ENCODE assay signal across 9 mouse cellular contexts in genomic region chr10:25449312-25450020, GRCm38 (mm10).
DNase-seq lines count a peak whose midpoint lies in the region; ATAC-seq and TF ChIP-seq lines count a peak whose summit lies in the region.
"Had no signal": no experiment of that assay in that cellular context is flagged by ENCODE, and none has a peak within 500 bp of the region (broad histone marks: within the 10 kb centered on the region; RNA-seq: fewer than 3 reads in every experiment).

No protein-coding gene starts in this region.

- no peak overlapping the region for H3K4me3 ChIP-seq in intestine, postnatal 0 days (ENCODE audit: low read depth, low read length)
- H3K4me3 ChIP-seq in intestine, embryonic 15.5 days (replicated peaks), result no peak overlapping the region
- H3K4me3 ChIP-seq in embryonic facial prominence, embryonic 14.5 days (ENCODE audit: low read depth, low read length), result no peak overlapping the region
- H3K4me3 ChIP-seq in kidney, embryonic 16.5 days (ENCODE audit: low read length), result no peak overlapping the region

- H3K27me3 ChIP-seq in intestine, postnatal 0 days (replicated peaks; ENCODE audit: control insufficient read depth, insufficient read depth, low read length), result no peaks in the 10 kb centered on the region
- no peaks in the 10 kb centered on the region for H3K27me3 ChIP-seq in intestine, embryonic 15.5 days (replicated peaks)
- no peaks in the 10 kb centered on the region for H3K27me3 ChIP-seq in embryonic facial prominence, embryonic 14.5 days (replicated peaks; ENCODE audit: control insufficient read depth, insufficient read depth, low read length)
- H3K27me3 ChIP-seq in kidney, embryonic 16.5 days (ENCODE audit: insufficient read depth, low read length), result no peaks in the 10 kb centered on the region

- H3K27ac ChIP-seq in intestine, postnatal 0 days (ENCODE audit: low read depth, low read length), result no peak overlapping the region
- H3K27ac ChIP-seq in intestine, embryonic 15.5 days, result no peak overlapping the region
- H3K27ac ChIP-seq in embryonic facial prominence, embryonic 14.5 days (replicated peaks; ENCODE audit: low read depth, low read length), result peak overlapping the region; percentile 41; the same call in 1 of the 2 replicates
- H3K27ac ChIP-seq in kidney, embryonic 16.5 days (ENCODE audit: low read length), result peak overlapping the region; percentile 77

- no peak for ATAC-seq in intestine, postnatal 0 days
- ATAC-seq in intestine, embryonic 15.5 days, result no peak
- no peak for ATAC-seq in embryonic facial prominence, embryonic 14.5 days (ENCODE audit: low read depth)
- peak; percentile 74 for ATAC-seq in kidney, embryonic 16.5 days (ENCODE audit: low FRiP score, low TSS enrichment)

- no peak overlapping the region for H3K4me2 ChIP-seq in intestine, postnatal 0 days (replicated peaks; ENCODE audit: low read depth)
- H3K4me2 ChIP-seq in intestine, embryonic 15.5 days (replicated peaks), result no peak overlapping the region
- H3K4me2 ChIP-seq in embryonic facial prominence, embryonic 14.5 days (ENCODE audit: low read depth, low read length), result 0 out of 2 replicates have a peak overlapping the region, but pooled peaks have one; percentile 4
- H3K4me2 ChIP-seq in kidney, embryonic 16.5 days (replicated peaks; ENCODE audit: low read depth, low read length), result peak overlapping the region; percentile 0; the same call in 1 of the 2 replicates

- peaks cover 3% of the 10 kb centered on the region; the same call in 1 of the 2 replicates for H3K36me3 ChIP-seq in intestine, postnatal 0 days (ENCODE audit: control insufficient read depth, insufficient read depth)
- no peaks in the 10 kb centered on the region for H3K36me3 ChIP-seq in intestine, embryonic 15.5 days
- peaks cover 12% of the 10 kb centered on the region for H3K36me3 ChIP-seq in embryonic facial prominence, embryonic 14.5 days (ENCODE audit: control insufficient read depth, insufficient read depth, low read length)
- H3K36me3 ChIP-seq in kidney, embryonic 16.5 days (ENCODE audit: insufficient read depth, low read length), result peaks cover 6% of the 10 kb centered on the region; the same call in 1 of the 2 replicates
- H3K36me3 ChIP-seq: G1E had no signal

- WGBS in intestine, postnatal 0 days, result 48% methylated on average over 11 of the region's 11 CpGs
- 34% methylated on average over 11 of the region's 11 CpGs for WGBS in intestine, embryonic 15.5 days
- 33% methylated on average over 11 of the region's 11 CpGs for WGBS in embryonic facial prominence, embryonic 14.5 days
- whole genome bisulfite sequencing in kidney, embryonic 16.5 days, result 26% methylated on average over 11 of the region's 11 CpGs

- no peaks in the 10 kb centered on the region for H3K4me1 ChIP-seq in intestine, postnatal 0 days (replicated peaks; ENCODE audit: control insufficient read depth, insufficient read depth, low read length)
- H3K4me1 ChIP-seq in intestine, embryonic 15.5 days (replicated peaks), result no peaks in the 10 kb centered on the region
- H3K4me1 ChIP-seq in embryonic facial prominence, embryonic 14.5 days (ENCODE audit: control insufficient read depth, insufficient read depth, low read length), result 0 out of 2 replicates have a peak, but pooled peaks cover 5% of the 10 kb centered on the region
- H3K4me1 ChIP-seq in kidney, embryonic 16.5 days (ENCODE audit: insufficient read depth, low read length), result peaks cover 26% of the 10 kb centered on the region

- H3K9me3 ChIP-seq in intestine, postnatal 0 days (ENCODE audit: control insufficient read depth), result no peaks in the 10 kb centered on the region
- no peaks in the 10 kb centered on the region for H3K9me3 ChIP-seq in intestine, embryonic 15.5 days
- H3K9me3 ChIP-seq in embryonic facial prominence, embryonic 14.5 days (ENCODE audit: control insufficient read depth, low read length), result no peaks in the 10 kb centered on the region
- no peaks in the 10 kb centered on the region for H3K9me3 ChIP-seq in kidney, embryonic 16.5 days (ENCODE audit: low read length)
- H3K9me3 ChIP-seq: G1E had no signal

- 0 out of 2 replicates have a peak overlapping the region, but pooled peaks have one; percentile 0 for H3K9ac ChIP-seq in intestine, postnatal 0 days (ENCODE audit: low read depth, low read length)
- no peak overlapping the region for H3K9ac ChIP-seq in intestine, embryonic 15.5 days
- 0 out of 2 replicates have a peak overlapping the region, but pooled peaks have one; percentile 15 for H3K9ac ChIP-seq in embryonic facial prominence, embryonic 14.5 days (ENCODE audit: low read depth, low read length)
- no peak overlapping the region for H3K9ac ChIP-seq in kidney, embryonic 16.5 days (replicated peaks; ENCODE audit: low read length)

- peak; percentile 39 for DNase-seq in embryonic facial prominence, embryonic 14.5 days (ENCODE audit: low spot score)
- DNase-seq in lung, postnatal 36 days, result peak; percentile 77
- DNase-seq in thymus, postnatal 36 days, result no peak
- DNase-seq in urinary bladder, postnatal 14 days (ENCODE audit: low spot score), result no peak
- no peak for DNase-seq in gastrocnemius, postnatal 25 days

- no peak for TF ChIP-seq CTCF in intestine, postnatal 0 days (IDR thresholded peaks at IDR 0.05; ENCODE audit: low read depth)

Comparison
In these comparisons a context has a peak if more than half of its experiments do, and no peak if none do; other contexts are left out.
1. H3K9ac ChIP-seq: peak in intestine, postnatal 0 days (single experiment) and embryonic facial prominence, embryonic 14.5 days (single experiment); none in intestine, embryonic 15.5 days (single experiment) and kidney, embryonic 16.5 days (single experiment).
2. H3K27ac ChIP-seq: peak in embryonic facial prominence, embryonic 14.5 days (single experiment) and kidney, embryonic 16.5 days (single experiment); none in intestine, postnatal 0 days (single experiment) and intestine, embryonic 15.5 days (single experiment).
3. H3K4me2 ChIP-seq: peak in embryonic facial prominence, embryonic 14.5 days (single experiment) and kidney, embryonic 16.5 days (single experiment); none in intestine, postnatal 0 days (single experiment) and intestine, embryonic 15.5 days (single experiment).
4. DNase-seq: peak in embryonic facial prominence, embryonic 14.5 days (single experiment) and lung, postnatal 36 days (single experiment); none in thymus, postnatal 36 days (0 of 2), urinary bladder, postnatal 14 days (single experiment) and gastrocnemius, postnatal 25 days (single experiment).